Comparison of ENCODE assay signal across 9 mouse cellular contexts in the genomic region with DNA sequence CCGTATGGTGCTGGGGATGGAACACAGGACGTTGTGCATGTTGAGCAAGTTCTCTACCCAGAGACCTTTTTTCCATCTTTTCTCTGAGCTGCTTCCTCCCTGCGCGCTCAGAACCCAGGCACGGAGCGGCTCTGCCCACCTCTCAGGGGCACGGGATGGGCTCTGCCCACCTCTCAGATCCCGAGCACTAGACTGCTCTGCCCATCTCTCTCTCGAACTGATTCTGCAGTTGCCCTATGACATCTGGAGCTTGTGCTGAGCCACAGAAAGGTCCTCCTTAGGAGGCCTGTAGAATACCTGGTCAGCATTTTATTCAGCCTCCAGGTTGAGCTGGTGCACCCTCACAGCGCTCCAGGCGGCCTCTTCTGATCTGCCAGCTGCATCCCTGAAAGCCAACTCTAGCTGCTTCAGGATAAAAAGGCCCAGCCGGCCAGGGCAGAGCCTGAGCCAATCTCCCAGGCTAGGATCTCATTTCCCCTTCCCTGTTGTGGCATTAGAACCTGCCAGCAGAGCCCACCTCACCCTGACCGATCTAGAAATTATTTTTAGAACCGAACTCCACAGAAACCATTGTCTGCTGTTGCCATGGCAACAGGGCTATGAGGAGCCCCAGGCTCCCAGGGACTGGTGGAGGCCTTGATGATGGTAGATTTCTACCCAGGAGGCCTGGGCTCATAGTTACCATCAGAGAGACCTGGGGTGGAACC. TPM values are rescaled to one million over a fixed set of nuclear protein-coding genes. Genes with fewer than 3 reads are reported as not detected.
DNase-seq lines count a peak whose midpoint lies in the region; ATAC-seq lines count a peak whose summit lies in the region.
"Had no signal": no experiment of that assay in that cellular context is flagged by ENCODE, and none has a peak within 500 bp of the region (broad histone marks: within the 10 kb centered on the region; RNA-seq: fewer than 3 reads in every experiment).

No protein-coding gene starts in this region.

- peak; percentile 62 for ATAC-seq in neural tube, embryonic 14.5 days (ENCODE audit: low read depth)

- DNase-seq in embryo, embryonic 10 days (ENCODE audit: low spot score) = peak; percentile 55
- DNase-seq in embryo, embryonic 9.5 days (ENCODE audit: extremely low spot score) = no peak
- DNase-seq in forebrain, embryonic 10.5 days (ENCODE audit: extremely low spot score, low spot score) = peak; percentile 35
- peak; percentile 52 to 65 for DNase-seq in layer of hippocampus, postnatal 10 days (ENCODE audit: low spot score in 2 of 2)
- DNase-seq in gastrocnemius, adult 8-10 months (ENCODE audit: low spot score in 2 of 2) = no peak
- no peak for DNase-seq in heart, postnatal 4 days
- DNase-seq in heart, postnatal 14 days = no peak

- no peak overlapping the region for H3K4me3 ChIP-seq in forebrain, embryonic 10.5 days
- no peak overlapping the region for H3K4me3 ChIP-seq in neural tube, embryonic 14.5 days (ENCODE audit: low read depth, low read length)

- intact Hi-C loops in heart, postnatal 14 days (cut with DNase I) = loop anchor here (5.0 to 10.0 kb wide), 2 partner anchors 140 to 583 kb away; a partner anchor contains a TSS

- peak overlapping the region; percentile 49 for H3K27ac ChIP-seq in forebrain, embryonic 10.5 days
- H3K27ac ChIP-seq in neural tube, embryonic 14.5 days (ENCODE audit: low read depth, low read length) = peak overlapping the region; percentile 64

- H3K36me3 ChIP-seq in forebrain, embryonic 10.5 days (replicated peaks) = no peaks in the 10 kb centered on the region
- no peaks in the 10 kb centered on the region for H3K36me3 ChIP-seq in neural tube, embryonic 14.5 days (ENCODE audit: control insufficient read depth, insufficient read depth, low read length)

- H3K4me2 ChIP-seq in neural tube, embryonic 14.5 days (ENCODE audit: low read depth, low read length) = no peak overlapping the region

- no peak overlapping the region for H3K9ac ChIP-seq in neural tube, embryonic 14.5 days (replicated peaks; ENCODE audit: low read depth, low read length)

- no peaks in the 10 kb centered on the region for H3K9me3 ChIP-seq in forebrain, embryonic 10.5 days
- H3K9me3 ChIP-seq in neural tube, embryonic 14.5 days (ENCODE audit: control insufficient read depth, low read length) = no peaks in the 10 kb centered on the region

- WGBS in forebrain, embryonic 10.5 days = 56% methylated on average over 14 of the region's 14 CpGs
- 53% methylated on average over 14 of the region's 14 CpGs for WGBS in neural tube, embryonic 14.5 days

- no peaks in the 10 kb centered on the region for H3K27me3 ChIP-seq in forebrain, embryonic 10.5 days (ENCODE audit: poor library complexity, severe bottlenecking)
- no peaks in the 10 kb centered on the region for H3K27me3 ChIP-seq in neural tube, embryonic 14.5 days (ENCODE audit: control insufficient read depth, insufficient read depth, low read length)

- H3K4me1 ChIP-seq in forebrain, embryonic 10.5 days = peaks cover 19% of the 10 kb centered on the region
- peaks cover 10% of the 10 kb centered on the region for H3K4me1 ChIP-seq in neural tube, embryonic 14.5 days (ENCODE audit: control insufficient read depth, insufficient read depth, low read length)

RNA-seq across cellular contexts. Expression of a gene that starts 34.9 kb away (rescaled TPM):
- 16.4 and 16.9 TPM in 2 replicates for polyA plus RNA-seq in forebrain, embryonic 10.5 days (2016; fragmentation: Nextera tagmentation; extraction: Ambion mirVana)
- total RNA-seq in layer of hippocampus, postnatal 10 days (2021) = 10 to 100 TPM; 93.9 to 95.2 TPM
- polyA plus RNA-seq in neural tube, embryonic 14.5 days (2014; fragmentation: Nextera tagmentation; extraction: Ambion mirVana) = 36.2 and 40.2 TPM in 2 replicates
- total RNA-seq in gastrocnemius, adult 8-10 months (2022) = 10 to 100 TPM; 14.2 to 19.2 (median 15.7) TPM
- 10 to 100 TPM; 41.0 to 42.9 TPM for total RNA-seq in heart, postnatal 4 days (2021)
- 10 to 100 TPM; 33.9 to 38.5 TPM for total RNA-seq in heart, postnatal 14 days (2021)
- total RNA-seq: CH12.LX had no signal

RNA-seq across cellular contexts. Expression of a gene that starts 41.8 kb away (rescaled TPM):
- 5.6 and 7.7 TPM in 2 replicates for polyA plus RNA-seq in forebrain, embryonic 10.5 days (2016; fragmentation: Nextera tagmentation; extraction: Ambion mirVana)
- 100 to 1,000 TPM; 155 TPM for total RNA-seq in layer of hippocampus, postnatal 10 days (2021)
- 84.2 and 89.0 TPM in 2 replicates for polyA plus RNA-seq in neural tube, embryonic 14.5 days (2014; fragmentation: Nextera tagmentation; extraction: Ambion mirVana)
- not detected for total RNA-seq in gastrocnemius, adult 8-10 months (2022)
- total RNA-seq in heart, postnatal 4 days (2021) = under 1 TPM in 1 of 2 experiments, not detected in 1; 0.07 TPM
- total RNA-seq in heart, postnatal 14 days (2021) = not detected

Comparison
In these comparisons a context has a peak if more than half of its experiments do, and no peak if none do; other contexts are left out.
1. DNase-seq: peak in embryo, embryonic 10 days (single experiment), forebrain, embryonic 10.5 days (single experiment) and layer of hippocampus, postnatal 10 days (2 of 2); none in embryo, embryonic 9.5 days (single experiment), gastrocnemius, adult 8-10 months (0 of 2), heart, postnatal 4 days (single experiment) and heart, postnatal 14 days (0 of 2).
2. RNA of a gene that starts 41.8 kb away (total RNA-seq): 155 TPM in layer of hippocampus, postnatal 10 days; 0.07 TPM in heart, postnatal 4 days, not detected in heart, postnatal 14 days and not detected in gastrocnemius, adult 8-10 months; every median in the first group is over 100 times any median in the second.